Mouse (Mus musculus) gastrocnemius, postnatal 14 days (tissue): Measurements from ENCODE around the gene Psma7. TPM values are rescaled to one million over a fixed set of nuclear protein-coding genes. Genes with fewer than 3 reads are reported as not detected.

Experiments used
- DNase-seq: peaks from one replicate; pipeline ENCODE4 v3.0.0; 2021; ENCODE audit warnings: mixed read lengths
- intact Hi-C: fragments of 180-260 bp; cut with DNase I; formaldehyde crosslinking; loops from one replicate; pipeline ENCODE4 v1.15.1; 2025; ENCODE audit warnings: low total_unique reads
- total RNA-seq, 2 experiments: library from RNA; stranded (reverse); gene quantifications; 2 replicates each; pipeline ENCODE4 v1.2.3; 2021

The Psma7 gene
- total RNA-seq, 2 experiments from 2014 or later: 130 to 143 TPM

DNA sequence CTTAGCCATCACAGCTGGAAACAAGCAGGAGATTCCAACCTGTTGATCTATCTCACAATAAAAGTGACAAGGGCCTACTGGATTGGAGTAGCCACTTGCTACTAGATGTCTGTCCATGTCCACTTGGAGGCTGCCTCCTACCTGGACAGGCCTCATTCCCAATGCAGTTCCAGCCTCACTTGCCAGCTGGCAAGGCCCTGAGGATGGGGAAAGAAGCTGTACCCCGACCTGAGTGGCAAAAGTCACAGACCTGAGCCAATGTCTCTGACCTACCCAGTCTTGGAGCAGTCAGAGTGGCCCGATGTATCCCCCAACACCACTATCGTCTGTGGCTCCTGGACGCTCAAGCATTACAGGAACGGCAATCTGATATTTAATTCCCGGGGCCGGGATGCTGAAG is 28.5 kb downstream of the Psma7 start:
- no peak for DNase-seq
- intact Hi-C loops: no loop called here

DNA sequence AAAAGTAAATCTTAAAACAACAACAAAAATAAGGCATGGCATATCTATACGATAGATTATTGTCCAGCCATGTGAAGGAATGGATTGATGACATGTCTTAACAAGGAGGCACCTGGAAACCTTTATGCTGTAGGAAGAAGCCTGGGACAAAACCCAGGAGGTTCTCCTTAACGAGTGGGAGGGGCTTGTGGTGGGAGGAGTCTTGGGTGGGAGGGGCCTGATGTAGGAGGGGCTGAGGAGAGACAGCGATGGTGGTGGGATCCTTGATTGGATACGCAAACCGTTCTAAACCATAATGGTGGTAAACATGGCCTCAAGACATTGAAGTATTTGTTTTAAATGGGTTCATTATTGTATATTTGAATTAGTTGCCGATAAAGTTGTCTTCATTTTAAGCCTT is 30.9 kb downstream of the Psma7 start:
- intact Hi-C loops: no loop called here
- DNase-seq: no peak

DNA sequence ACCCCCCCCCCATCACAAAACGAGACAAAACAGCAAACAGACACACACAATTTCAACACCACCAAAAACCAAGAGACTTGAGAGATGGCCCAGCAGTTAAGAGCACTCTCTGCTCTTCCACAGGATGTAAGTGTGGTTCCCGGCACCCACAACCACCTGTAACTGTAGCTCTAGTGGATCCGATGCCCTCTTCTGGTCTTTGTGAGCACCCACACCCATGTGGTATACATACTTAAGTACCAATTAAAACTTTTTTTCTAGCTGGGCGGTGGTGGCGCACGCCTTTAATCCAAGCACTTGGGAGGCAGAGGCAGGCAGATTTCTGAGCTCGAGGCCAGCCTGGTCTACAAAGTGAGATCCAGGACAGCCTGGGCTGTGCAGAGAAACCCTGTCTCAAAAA is 31.5 kb downstream of the Psma7 start:
- no peak for DNase-seq
- intact Hi-C loops: no loop called here

DNA sequence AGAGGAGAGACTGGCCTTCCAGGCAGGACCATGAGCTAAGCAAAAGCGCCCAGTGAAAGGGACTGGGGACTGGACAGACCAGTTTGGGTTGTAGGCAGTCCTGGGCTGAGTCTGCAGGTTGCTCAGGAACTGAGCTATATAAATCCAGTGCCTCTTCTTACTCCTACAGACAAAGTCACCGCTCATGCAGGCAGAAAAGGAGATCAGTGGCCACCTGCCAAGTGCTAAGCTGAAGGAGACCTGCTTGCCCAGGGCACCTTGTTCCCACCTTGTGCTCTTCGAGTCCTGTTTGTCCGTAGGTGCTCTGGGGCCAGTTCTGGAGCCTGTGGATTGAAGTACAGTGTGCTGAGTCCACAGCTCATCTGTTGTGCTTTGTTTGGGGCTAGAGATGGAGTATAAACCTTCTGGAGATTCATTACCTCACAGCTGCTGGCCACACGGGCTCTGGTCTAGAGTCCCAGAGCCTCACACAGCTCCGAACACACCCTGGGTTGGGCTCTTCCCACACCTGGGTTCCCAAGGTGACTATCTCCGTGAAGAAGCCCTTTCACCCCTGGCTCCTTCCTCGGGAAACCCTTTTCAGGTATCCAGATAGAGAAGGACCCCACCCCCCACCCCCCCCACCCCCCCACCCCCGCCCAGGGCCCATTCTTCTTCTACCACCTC is 35.7 kb downstream of the Psma7 start:
- intact Hi-C loops: no loop called here
- no peak for DNase-seq

DNA sequence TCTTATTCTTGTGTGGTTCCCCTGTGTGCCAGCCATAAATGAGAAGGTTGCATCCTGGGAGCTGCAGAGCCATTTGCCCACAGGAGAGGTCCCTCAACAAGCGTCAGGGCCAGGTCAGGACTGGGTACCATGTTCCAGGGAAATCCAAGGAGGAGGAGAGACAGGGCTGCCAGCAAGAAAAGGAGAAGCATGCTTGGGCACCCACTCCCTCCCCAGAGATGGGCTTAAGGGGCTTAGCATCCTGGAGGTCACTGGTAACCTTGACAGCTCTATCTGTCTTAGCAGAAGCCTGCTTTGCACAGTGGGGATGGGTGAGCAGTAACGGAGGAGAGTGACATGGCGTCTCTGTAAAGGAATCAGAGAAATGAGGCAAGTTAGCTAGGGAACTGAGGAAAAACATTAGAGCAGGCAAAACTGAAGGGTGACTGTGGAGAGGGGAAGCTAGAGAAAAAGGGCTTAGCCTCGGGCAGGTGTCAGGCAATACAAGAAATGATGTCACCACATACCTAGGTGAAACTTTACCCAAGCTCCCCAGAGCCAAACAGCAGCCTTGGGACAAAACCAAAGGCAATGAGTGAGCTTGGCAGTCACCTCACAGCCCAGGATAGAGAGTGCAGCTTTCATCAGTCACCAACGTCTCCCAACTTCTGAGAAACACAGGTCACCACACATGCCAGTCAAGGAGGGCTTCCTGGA is 36.4 kb downstream of the Psma7 start:
- no peak for DNase-seq

DNA sequence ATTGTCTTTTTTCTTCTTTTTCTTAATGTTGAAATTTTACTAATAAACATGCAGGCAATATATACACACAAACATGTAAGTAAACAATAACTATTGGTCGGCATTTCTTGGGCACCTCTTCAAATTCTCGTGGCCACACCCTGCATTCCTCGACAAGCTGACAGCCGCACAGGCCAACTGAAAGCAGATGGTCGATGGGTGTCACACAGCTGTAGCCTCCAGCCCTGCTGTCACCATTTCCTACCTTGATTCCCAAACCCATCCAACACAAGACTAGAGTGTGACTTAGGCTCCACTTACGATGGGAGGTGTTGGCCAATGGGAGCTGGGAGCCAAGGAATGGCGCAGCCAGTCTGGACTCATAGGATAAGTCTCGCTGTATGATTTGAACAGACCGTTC is 40.6 kb downstream of the Psma7 start:
- DNase-seq: no peak
- intact Hi-C loops: no loop called here

More for the DNA sequence above, 36.4 kb downstream of the Psma7 start:
- intact Hi-C loops: no loop called here

DNA sequence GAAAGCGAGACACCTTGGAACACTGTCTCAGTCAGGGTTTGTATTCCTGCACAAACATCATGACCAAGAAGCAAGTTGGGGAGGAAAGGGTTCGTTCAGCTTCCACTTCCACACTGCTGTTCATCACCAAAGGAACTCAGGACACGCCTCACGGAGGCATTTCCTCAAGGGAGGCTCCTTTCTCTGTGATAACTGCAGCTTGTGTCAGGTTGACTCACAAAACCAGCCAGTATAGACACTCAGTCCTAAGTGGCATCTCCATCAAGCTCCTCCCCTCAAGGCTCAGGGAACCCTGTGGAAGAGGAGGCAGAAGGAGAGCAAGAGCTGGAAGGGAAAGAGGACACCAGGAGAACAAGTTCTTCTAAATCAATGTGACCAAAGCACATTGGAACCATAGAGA is 43.8 kb downstream of the Psma7 start:
- no peak for DNase-seq
- intact Hi-C loops: no loop called here

DNA sequence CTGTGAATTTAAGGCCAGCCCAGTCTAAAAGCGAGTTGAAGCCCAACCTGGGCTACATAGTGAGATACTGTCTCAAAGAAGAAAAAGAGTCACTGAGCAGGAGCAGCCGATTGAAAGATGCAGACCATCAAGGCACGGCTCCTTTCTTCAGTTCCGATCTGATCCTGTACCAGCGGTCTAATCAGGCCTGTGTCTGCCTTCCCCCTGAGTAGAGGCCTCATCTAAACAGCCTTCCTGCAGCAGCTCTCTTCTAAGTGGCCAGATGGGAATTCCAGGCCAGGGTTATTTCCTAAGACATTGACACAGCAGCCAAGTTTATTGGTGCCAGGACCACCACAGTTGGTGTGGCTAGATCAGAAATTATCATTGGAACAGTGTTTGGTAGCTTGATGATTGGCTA is 49.2 kb downstream of the Psma7 start:
- intact Hi-C loops: no loop called here
- DNase-seq: no peak

DNA sequence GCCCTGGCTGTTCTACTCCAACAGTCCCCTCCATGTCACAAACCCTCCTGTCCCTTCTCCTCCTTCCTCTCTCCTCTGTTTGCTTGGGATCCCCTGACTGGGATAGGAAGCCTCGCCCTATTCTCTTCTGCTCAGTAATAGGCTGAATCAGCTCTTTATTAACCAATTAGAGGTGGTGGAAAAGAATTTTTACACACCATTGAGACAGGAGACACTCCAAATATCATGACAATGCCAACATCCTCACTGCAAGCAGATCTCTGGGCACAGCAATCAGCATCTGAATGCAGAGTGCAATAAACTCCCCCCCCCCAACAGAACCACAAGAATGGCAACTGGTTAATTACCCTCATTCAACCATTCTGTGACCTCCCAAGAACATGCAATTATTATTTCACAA is 53.1 kb downstream of the Psma7 start:
- no peak for DNase-seq
- intact Hi-C loops: no loop called here

DNA sequence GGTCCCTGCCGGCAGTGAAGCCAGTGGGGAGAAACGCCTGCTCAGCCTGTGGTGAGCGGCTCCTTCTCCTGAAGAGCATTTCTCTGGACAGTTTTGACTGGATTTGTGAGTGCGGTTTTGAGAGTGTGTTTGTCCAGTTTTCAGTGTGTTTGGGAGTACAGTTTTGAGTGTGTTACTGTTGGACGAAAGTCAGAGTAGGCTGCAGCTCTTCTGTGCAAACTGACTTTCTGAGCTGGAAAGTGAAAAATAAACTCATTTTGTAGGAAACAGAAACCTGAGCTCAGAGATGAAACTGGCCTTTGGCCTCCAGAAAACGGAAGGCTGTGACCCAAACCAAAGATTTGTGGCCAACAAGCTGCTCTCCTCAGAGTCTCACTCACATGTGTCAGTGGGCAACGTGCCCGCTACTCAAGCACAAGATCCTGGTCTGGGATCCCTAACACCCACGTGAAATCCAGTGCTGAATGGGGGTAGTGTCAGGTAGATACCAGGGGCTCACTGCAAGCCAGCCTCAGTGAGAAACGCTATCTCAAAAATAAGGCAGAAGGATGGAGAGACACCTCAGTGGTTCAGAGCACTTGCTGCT is 55.7 kb downstream of the Psma7 start:
- no peak for DNase-seq
- intact Hi-C loops: no loop called here

Other genes with a start within 250 kb of the Psma7 start
- 1 to 10 TPM; 7.6 to 7.7 TPM for gene Taf4, start 65.8 kb downstream of the Psma7 start, total RNA-seq
- gene Lsm14b, start 17.4 kb downstream of the Psma7 start, total RNA-seq: 10 to 100 TPM; 43.7 to 45.0 TPM
- 1 to 10 TPM; 1.8 to 2.2 TPM for gene Ss18l1, start 76 bp upstream of the Psma7 start, total RNA-seq
- 10 to 100 TPM in 1 of 2 experiments, 1 to 10 TPM in 1; 9.5 to 10.9 TPM for gene Mtg2, start 28.2 kb upstream of the Psma7 start, total RNA-seq
- gene Hrh3, start 62.1 kb upstream of the Psma7 start, total RNA-seq: under 1 TPM; 0.23 to 0.33 TPM
- gene Osbpl2, start 76.9 kb upstream of the Psma7 start, total RNA-seq: 10 to 100 TPM; 15.8 to 17.2 TPM
- gene Adrm1, start 129.1 kb upstream of the Psma7 start, total RNA-seq: 10 to 100 TPM; 95.7 to 97.3 TPM
- gene Lama5, start 183.4 kb upstream of the Psma7 start, total RNA-seq: 10 to 100 TPM; 17.9 to 18.0 TPM
- gene Rps21, start 214.9 kb upstream of the Psma7 start, total RNA-seq: 100 to 1,000 TPM; 456 to 506 TPM
- gene Cables2, start 231.1 kb upstream of the Psma7 start, total RNA-seq: 1 to 10 TPM; 6.8 to 9.2 TPM
- gene Rbbp8nl, start 247.4 kb upstream of the Psma7 start, total RNA-seq: not detected